ENCODE assay signal across 10 mouse cellular contexts in the genomic region with DNA sequence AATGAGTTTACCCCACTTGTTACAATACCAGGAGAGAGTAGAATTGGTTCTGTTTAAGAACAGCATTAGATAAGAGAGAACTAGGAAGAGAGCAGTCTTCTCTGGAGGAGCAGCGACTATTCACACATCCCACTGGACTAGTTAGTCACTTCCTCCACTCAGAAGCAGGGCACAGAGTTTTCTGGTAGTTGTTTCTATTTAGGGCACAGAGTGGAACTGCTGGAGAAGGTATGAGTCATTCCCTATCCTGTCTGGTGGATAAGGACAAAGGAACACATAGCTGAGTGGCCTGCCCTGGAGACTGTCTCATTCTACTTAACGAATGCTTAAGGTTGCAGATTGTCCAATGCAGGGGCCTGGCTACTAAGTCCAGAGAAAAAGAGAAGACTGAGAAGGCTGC.
A peak's percentile ranks its signal among the peaks of the same experiment; 100 is the strongest.
DNase-seq lines count a peak whose midpoint lies in the region; ATAC-seq and TF ChIP-seq lines count a peak whose summit lies in the region.
"Had no signal": no experiment of that assay in that cellular context is flagged by ENCODE, and none has a peak within 500 bp of the region (broad histone marks: within the 10 kb centered on the region; RNA-seq: fewer than 3 reads in every experiment).

No protein-coding gene starts in this region.

- no peak overlapping the region for H3K4me3 ChIP-seq in kidney, postnatal 0 days (replicated peaks; ENCODE audit: low read depth, low read length)
- H3K4me3 ChIP-seq in heart, embryonic 10.5 days, result no peak overlapping the region
- H3K4me3 ChIP-seq: lung, embryonic 15.5 days had no signal

- no peak for TF ChIP-seq CTCF in kidney, postnatal 0 days (IDR thresholded peaks at IDR 0.05; ENCODE audit: low read depth)

- WGBS in kidney, postnatal 0 days, result 85% methylated on average over 2 of the region's 2 CpGs
- WGBS in heart, embryonic 10.5 days, result 19% methylated on average over 2 of the region's 2 CpGs

- no peak overlapping the region for H3K4me2 ChIP-seq in kidney, postnatal 0 days (ENCODE audit: low read length)
- H3K4me2 ChIP-seq: lung, embryonic 15.5 days had no signal

- no peak overlapping the region for H3K9ac ChIP-seq in kidney, postnatal 0 days (ENCODE audit: low read depth, low read length)
- H3K9ac ChIP-seq: lung, embryonic 15.5 days had no signal

- no peak overlapping the region for H3K27ac ChIP-seq in kidney, postnatal 0 days
- peak overlapping the region; percentile 59 for H3K27ac ChIP-seq in heart, embryonic 10.5 days
- H3K27ac ChIP-seq: lung, embryonic 15.5 days had no signal

- H3K36me3 ChIP-seq in kidney, postnatal 0 days (ENCODE audit: insufficient read depth, low read length), result no peaks in the 10 kb centered on the region
- no peaks in the 10 kb centered on the region for H3K36me3 ChIP-seq in heart, embryonic 10.5 days
- H3K36me3 ChIP-seq: lung, embryonic 15.5 days had no signal

- ATAC-seq in kidney, postnatal 0 days (replicated peaks; ENCODE audit: low FRiP score, low read depth), result no peak
- ATAC-seq: hindbrain, embryonic 16.5 days had no signal

- peak; percentile 25 for DNase-seq in kidney, postnatal 0 days (ENCODE audit: low spot score)
- DNase-seq in kidney, postnatal 25 days, result no peak
- peak; percentile 93 for DNase-seq in Muller cell, postnatal 12 days (ENCODE audit: inconsistent ontology term)
- peak; percentile 82 for DNase-seq in heart, embryonic 10.5 days (ENCODE audit: low spot score)
- peak; percentile 30 to 37 for DNase-seq in left cerebral cortex, postnatal 36 days (ENCODE audit: low spot score in 2 of 2)
- DNase-seq in ovary, postnatal 36 days (ENCODE audit: low spot score), result no peak
- no peak for DNase-seq in cerebellum, adult 9-10 months
- no peak for DNase-seq in c-Kit-positive CD71-positive TER-119-positive erythroid progenitor cells, embryonic 14.5 days (ENCODE audit: low spot score)

- H3K27me3 ChIP-seq in kidney, postnatal 0 days (ENCODE audit: insufficient read depth, low read length), result no peaks in the 10 kb centered on the region
- no peaks in the 10 kb centered on the region for H3K27me3 ChIP-seq in heart, embryonic 10.5 days (ENCODE audit: insufficient read depth, poor library complexity, severe bottlenecking)
- H3K27me3 ChIP-seq: lung, embryonic 15.5 days had no signal

- H3K9me3 ChIP-seq in kidney, postnatal 0 days (replicated peaks; ENCODE audit: low read length), result no peaks in the 10 kb centered on the region
- no peaks in the 10 kb centered on the region for H3K9me3 ChIP-seq in heart, embryonic 10.5 days
- H3K9me3 ChIP-seq: lung, embryonic 15.5 days had no signal

- intact Hi-C loops in left cerebral cortex, postnatal 36 days (cut with DNase I), result no loop called here

- H3K4me1 ChIP-seq in kidney, postnatal 0 days (replicated peaks; ENCODE audit: insufficient read depth, low read length), result no peaks in the 10 kb centered on the region
- H3K4me1 ChIP-seq in heart, embryonic 10.5 days, result peaks cover 15% of the 10 kb centered on the region; the same call in 1 of the 2 replicates
- H3K4me1 ChIP-seq: lung, embryonic 15.5 days had no signal

Comparison
In these comparisons a context has a peak if more than half of its experiments do, and no peak if none do; other contexts are left out.
1. DNase-seq: peak in kidney, postnatal 0 days (single experiment), Muller cell, postnatal 12 days (single experiment), heart, embryonic 10.5 days (single experiment) and left cerebral cortex, postnatal 36 days (2 of 2); none in kidney, postnatal 25 days (0 of 2), ovary, postnatal 36 days (single experiment), cerebellum, adult 9-10 months (single experiment) and c-Kit-positive CD71-positive TER-119-positive erythroid progenitor cells, embryonic 14.5 days (single experiment).